Mouse (Mus musculus) thymus, postnatal 14 days (tissue): ENCODE results near the gene Gpr88.
A peak's percentile ranks its signal among the peaks of the same experiment; 100 is the strongest.

Experiments
- DNase-seq: peaks from one replicate; pipeline ENCODE4 v3.0.0; 2021

Gene Gpr88

DNA sequence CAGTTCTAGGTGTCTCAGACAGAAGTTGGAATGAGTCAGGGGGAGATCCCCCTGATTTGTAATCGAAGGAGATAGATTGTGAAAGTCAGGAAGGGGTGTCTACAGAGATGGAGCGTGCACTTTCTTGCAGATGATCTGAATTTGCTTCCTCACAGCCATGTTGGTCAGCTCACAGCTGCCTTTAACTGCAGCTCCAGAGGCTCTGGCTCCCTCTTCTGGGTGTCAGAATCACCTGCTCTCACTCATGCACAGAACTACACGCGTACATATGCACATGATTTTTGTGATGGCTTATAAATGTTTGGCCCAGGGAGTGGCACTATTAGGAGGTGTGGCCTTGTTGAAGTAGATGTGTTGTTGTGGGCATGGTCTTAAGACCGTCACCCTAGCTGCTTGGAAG lies 15.8 kb downstream of the Gpr88 start:
- no peak for DNase-seq

DNA sequence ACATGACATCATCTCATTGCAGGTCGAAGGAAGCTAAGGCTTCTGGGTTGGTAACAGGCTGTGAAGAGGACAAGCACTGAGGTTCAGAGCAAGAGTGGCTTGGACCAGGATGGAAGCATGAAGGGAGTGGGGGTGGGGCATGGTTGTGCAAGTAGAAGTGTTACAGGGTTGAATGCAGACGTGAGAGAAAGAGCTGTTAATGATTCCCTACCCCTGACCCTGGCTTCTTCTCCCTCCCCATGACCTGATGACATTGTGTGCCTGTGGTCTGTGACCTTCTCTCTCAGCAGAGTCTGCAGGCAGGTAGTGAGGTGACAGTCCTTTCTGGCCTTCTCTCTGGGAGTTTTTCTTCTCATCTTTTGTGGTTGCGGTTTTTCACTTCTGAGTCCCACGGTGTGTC lies 16.4 kb downstream of the Gpr88 start:
- no peak for DNase-seq

DNA sequence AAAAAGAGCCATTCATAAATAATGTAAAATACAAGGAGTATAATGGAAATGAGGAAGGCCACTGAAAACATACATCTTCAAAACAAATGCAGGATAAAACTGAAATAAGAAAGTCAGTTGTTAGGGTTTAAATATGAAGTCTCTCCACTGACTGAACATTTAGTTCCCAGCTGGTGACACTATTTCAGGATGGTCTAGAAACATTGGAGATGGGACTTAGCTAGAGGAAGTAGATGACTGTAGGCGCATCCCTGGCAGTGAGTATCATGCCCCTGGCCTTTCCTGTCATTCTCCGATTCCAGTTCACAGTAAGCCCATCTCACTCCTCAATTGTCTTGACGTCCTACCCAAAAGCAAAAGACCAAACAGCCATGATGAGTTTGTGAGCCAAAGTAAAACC lies 19.8 kb downstream of the Gpr88 start:
- DNase-seq = no peak

DNA sequence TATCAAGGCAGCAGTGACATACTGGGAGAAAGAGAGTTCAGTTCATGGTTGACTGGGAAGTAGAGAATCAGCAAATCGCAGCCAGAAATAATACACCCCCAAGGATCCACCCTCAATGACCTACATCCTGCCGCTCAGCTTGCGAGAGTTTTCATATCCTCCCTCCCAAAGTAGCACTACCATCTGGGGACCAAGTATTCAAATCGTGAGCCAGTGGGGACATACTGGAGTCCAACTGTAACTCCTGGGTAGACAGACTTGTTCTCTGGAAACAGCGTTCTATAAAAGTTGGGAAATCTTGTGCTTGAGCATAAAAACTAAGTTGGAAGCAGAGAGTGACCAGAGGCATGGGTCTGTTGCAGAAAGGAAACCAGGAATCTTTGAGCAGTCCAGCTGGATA lies 20.5 kb downstream of the Gpr88 start:
- DNase-seq = no peak

DNA sequence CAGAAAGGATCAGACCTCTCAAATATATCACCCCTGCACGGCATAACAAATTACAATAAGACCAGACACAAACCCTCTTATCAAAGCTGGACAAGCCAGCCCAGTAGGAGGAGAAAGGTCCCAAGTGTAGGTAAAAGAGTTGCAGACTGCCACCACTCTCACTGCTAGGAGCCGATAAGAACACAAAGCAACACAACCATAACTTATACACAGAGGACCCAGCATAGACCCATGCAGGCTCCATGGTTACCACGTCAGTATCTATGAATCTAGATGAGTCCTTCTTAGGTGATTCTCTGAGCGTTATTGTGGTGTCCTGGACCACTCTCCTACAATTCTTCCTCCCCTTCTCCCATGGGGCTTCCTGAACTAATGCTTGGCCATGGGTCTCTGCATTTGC lies 24.0 kb downstream of the Gpr88 start:
- no peak for DNase-seq

DNA sequence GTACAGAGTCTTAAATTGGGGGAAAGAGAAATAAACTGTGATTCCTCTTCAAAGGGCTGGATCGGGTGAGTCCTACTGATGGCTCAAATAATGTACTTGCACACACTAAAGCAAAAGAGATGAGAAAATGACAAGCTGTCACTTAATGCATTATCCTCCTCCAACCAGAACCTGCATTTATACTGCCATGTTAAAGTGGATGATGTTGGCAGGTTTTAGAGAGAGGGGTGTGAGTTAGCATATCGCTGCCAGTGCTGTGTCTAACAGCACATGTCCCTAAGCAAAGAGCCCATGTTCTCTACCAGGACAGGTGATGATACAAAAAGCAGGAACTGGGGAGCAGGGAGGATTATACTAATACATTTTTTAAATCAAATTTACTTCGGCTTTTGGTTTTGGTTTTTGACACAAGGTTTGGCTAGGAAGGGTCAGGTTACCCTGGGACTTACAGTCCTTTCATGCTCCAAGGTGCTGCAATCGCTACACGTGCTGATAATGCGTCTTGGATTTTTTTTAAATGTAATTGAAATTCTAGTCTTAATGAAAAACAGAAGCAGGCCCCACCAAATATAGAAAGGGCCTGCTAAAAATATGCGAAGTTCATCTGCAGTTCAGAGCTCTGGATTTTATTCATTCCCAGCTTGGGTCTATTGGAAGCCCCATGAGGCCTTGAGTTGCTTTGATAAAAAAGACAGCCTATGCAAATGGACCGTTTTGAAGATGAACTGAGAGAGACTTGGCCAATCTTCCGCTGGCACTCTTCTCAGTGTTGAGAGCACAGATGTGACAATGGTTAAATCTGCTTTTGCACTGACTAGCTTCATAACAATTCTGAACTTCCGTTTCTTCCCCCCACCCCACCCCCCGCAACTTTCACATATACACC lies 24.7 kb downstream of the Gpr88 start:
- DNase-seq = no peak

DNA sequence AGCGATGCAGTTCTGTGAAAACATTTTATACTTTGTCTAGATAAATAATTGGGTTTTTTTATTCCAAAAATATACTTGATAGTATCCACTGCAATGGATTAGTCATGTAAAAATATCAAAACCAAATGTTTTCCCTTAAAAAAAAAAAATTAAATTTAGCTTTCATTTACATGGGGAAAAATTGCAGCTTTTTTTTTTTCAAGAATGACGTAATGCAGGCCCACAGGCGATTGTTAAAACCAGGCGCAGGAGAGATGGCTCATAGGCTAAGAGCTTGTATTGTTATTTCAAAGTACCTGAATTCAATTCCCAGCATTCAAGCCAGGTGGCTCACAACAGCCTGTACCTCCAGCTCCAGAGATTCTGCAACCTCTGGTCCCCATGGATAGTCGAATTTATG lies 25.9 kb downstream of the Gpr88 start:
- no peak for DNase-seq

DNA sequence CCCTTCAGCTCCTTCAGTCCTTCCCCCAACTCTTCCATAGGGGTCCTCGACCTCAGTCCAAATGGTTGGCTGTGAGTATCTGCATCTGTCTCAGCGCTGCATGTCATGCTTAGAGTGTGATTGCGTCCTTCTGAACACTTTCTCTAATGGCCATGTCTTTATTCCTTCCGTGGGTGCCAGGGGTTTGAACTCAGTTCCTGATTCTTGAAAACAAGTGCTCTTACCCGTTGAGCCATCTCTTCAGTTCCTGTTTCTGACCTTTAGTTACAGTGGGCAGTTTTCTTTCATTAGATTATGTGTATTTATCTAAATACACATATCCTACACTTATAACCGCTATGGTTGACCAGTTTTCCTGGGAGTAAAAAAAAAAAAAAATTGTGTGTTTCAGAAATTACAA lies 26.4 kb downstream of the Gpr88 start:
- DNase-seq = no peak

DNA sequence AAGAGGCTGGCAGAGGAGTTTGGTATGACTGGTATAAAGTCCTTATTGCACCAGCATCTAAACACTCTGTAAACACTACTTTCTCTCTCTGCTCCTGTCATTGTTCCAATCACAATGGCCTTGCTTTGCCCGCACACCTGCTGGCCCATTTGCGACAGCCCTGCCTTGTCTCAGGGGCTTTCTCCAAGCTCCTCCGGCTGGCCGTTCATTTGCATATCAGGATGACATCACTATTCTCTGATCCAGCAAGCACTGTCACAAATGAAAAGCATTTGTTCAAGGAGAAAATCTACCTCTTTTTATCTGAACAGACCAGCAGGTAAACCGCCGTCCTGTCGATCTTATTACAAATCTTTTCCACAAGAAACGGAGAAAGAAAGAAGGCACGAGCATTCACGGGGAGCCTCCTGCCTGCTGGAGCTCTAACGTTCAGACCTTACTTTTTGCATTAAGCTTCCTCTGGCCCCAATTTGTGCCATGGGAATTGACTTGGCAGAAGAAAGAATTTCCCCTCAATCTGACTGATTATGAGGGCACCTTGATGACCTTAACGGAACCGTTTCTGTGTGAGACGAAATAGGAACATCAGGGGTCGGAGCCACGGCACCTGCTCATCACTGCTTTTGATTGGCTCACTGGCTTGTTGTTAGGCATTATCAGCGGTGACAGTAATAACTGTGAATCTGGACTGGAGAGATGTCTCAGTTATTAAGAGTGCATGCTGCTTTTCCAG lies 30.6 kb downstream of the Gpr88 start:
- no peak for DNase-seq

DNA sequence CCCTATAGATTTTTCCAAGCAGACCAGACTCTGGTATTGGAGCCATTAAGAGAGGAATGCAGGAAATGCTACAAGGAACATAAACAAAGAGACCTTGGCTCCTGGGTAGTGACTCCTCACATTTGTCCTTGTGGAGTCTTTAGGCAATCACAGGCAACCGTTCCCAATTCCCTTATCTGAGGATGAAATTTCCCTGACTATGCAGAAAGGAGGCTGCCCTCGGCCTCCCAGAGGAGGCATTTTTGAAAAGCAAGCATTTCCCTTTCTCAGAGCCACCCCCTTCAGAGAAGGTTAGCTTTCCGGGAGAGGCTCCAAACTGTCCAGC lies 31.7 kb downstream of the Gpr88 start:
- DNase-seq = no peak

DNA sequence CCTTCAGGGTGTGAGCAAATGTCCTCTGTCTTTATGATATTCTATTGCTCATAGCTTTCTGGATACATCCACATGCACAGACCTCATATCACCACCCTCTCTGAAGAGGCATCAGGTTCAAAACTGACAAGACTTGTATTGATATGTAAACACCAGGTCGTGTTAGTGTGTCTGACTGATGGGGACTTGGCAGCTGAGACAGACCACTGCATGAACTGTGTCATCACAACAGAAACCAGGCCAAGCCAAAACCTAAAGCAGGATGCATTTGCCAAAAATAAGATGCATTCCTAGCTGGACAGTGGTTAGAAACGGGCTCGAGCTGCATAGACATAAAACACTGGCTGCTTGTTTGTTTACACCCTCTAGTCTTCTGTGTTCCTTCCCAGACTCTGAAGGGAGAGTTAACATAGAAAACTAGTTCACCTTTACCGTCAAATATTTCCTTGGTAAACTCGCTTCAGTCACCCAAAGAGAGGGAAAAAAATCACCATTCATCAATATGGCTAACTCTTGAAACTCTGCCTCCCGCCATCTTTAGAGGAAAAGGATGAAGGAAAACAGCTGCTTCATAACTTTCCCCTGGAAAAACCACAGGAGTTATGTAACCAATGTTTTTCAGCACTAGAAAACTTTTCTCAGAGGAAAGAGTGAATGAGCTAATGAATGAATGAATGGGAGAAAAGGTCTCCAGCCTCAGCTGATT lies 32.2 kb downstream of the Gpr88 start:
- no peak for DNase-seq

DNA sequence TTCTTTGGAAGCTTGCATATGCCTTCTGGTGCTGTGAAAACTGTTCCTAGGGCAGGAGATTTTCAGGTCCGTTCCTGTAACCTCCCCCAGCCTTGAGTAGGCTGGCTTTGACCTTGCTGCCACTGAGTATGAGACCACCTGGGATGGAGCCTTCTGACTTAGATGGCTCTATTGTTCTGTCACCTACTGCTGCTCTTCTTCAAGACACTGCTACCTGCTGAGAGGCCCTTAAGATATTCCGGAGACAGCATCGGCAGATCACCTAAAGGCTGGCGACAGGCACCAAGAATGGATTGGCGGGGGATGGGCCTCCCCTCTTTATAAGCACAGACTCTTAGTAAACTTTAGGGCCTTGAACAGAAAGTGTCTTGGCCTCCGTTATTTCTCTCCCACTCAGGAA lies 35.9 kb downstream of the Gpr88 start:
- peak; percentile 6 for DNase-seq

DNA sequence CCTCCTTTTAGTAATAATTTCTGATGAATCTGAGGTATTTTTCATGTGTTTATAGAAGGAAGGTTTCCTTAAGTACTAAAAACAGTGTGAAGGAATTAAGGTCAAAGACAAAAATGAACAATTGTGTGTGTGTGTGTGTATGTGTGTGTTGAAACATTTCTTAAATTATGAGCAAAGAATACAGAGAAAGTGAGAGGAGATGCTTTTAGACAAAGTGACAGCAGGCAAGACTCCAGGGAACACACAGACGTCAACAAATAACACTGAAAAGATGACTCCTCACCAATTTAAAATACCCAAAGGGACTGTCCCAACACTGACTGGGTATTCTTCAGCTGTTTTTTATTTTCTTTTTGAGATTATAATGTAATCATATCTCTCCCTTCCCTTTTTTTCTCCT lies 37.0 kb downstream of the Gpr88 start:
- DNase-seq = no peak

DNA sequence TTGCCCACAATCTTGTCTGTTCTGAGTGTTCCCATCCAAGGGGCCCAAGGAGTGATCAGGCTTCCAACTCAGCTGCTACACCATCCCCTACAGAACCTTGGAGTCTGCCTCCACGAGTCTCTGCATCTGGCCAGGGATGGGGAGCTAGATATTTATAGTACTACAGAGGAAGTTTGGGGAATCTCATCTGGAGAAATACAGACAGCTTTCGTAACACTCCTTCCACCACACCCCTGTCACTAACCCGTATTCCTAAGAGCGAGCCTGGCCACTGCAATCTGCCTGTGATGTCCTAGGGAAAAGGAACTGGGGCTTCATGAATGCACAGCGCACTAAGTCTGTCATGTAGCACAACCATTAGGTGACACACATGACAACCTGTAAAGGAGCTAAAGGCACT lies 41.7 kb downstream of the Gpr88 start:
- no peak for DNase-seq

DNA sequence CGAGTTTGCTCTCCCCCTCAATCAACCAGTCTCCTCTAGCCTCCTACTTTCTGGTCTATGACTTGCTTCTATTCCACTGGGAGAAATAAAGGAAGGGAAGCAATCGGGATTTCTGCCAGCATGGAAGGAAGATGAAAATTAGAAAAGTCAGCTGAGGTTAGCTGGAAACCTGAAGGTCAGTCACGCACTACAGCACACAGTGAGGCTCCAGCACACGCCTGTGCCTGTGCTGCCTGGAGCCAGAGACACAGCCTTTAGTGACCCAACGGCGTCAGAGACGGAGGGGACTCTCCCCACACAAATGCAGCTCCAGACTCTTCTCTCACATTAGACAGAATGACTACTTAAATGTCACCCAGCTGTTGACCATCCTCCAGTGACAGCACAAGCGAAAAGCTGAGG lies 42.6 kb downstream of the Gpr88 start:
- no peak for DNase-seq

DNA sequence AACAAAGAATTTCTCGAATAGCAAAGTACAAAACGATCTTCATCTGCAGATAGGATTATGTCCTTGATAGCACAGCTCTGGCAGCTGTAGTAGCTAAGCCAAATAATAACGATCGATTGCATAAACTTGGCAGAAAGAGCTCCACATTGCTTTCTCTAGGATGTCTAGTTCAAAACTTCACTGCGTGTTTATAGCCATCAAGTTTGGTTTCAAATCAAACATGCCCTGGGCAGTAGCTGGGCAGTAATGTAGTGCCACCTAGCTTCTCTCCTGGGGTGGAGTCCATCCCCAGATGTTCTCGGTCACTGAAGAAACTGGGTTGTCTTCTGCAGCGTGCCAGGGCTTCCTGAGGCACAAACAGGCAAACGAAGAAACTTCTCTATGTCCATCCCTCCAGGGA lies 44.1 kb downstream of the Gpr88 start:
- no peak for DNase-seq

DNA sequence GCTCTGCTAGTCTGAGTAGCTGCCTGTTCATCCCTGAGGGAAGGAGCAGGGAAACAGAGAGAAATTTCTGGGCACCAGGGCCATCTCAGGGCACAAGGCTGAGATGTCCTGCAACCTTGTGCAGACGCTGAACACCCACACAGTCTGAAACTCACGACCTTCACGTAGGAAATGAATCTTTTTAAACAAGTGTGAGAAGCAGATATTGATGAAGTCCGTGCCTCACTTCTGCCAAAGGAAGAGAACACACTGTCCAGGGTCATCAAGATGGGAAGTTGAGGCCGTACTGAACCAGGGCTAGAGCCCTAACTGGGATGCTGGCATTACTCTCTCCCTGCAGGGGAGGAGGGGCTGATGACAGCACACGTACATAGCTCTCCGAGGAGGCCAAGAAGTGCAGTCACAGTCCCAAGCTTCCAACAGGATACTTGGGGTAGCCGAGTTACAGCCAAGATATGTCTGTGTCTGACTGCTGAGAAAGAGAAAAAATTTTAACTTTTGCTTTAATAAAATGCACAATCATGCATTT lies 46.9 kb downstream of the Gpr88 start:
- no peak for DNase-seq

DNA sequence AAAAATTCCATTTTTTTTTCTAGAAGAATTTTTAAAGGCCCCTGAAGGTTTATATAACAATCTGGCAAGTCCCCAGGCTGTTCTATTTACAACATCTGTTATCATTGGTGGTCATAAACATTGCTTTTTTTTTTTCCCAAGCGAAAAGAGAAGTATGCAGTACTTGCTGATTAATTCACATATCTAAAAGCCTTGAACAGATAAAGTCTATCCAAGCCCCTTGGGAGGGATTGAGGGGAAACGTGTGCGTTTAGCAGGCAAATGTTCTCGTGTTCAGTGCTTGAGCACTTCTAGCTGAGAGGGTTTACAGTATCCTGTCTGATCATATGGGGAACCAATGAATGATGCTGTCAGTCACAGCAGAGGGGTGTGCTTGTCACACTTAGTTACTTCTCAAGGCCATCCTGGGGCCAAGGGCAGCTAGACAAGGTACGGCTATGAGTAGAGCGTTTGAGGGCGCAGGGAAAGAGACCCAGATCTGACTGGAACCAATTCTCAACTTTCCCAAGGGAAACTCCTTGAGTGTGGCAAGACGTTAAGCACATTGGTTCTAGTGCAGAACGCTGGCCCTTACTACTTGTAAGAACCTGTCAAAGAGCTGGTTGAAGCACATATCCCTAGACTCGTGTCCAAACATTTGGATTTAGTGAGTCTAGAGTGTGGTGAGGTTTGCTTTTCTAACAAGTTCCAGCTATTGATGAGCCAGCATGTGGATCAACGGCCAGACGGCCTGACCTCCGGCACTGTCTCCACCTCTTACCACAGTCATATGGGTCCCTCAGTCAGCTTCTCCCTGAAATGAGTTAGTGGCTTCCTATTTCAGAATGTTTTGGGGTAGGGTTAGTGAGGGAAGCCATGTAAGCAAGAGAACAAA lies 47.7 kb downstream of the Gpr88 start:
- no peak for DNase-seq

DNA sequence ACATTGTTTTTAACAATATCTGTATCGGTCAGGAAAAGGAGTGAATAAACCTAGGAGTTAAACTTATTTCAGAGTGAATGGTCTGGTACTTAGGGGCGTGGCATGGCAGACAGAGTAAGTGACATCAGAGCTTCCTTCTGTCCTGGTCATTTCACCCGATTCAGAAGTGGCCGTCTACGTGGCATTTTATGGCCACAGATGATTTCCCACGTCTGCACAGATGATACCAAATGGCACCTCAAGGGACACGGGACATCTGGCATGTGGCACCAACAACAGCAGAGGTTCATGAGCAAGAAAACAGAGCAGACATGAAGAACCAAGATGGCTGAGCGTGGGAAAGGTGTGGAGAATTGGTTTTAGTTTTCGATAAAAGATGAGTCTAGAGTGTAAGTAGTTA lies 48.7 kb downstream of the Gpr88 start:
- no peak for DNase-seq

DNA sequence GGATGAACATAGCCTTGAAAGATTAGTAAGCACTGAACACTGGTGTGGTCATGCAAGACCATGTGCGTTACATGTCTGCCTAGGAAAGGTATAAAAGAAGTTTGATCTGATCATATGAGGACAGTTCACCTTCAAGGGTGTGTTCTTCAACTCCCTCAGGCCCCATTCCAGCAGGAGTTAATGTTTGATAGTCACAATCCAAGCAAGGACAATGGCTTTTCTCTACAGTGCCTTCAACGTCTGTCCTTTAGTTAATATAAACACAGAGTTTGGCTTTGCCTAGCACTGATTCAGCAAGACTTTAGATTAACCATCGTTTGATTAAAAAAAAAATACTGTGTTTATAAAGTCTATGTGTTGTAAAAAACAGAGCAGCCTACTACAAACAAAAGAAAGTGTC lies 49.4 kb downstream of the Gpr88 start:
- DNase-seq = no peak

DNA sequence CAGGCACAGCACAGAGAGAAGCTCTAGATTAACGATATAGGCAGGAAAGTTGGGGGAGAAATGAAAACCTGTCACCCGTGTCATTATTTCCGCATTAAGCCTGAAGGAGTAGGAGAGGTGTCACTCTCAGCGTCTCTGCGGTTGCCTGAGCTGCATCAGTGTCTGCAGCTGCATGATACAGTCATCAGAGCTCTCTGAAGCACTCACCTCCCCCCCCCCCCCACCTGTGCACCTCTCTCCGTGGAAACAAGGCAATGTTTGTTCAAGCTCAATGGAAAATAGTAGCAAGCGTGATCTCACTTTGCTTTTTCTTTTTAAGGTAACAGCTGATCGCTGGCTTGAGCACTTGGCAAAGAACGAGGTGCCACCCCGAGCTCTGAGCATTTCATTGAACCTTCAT lies 53.2 kb downstream of the Gpr88 start:
- DNase-seq = no peak
